Mouse (Mus musculus) heart, embryonic 16.5 days (tissue): ENCODE measurements around the gene St3gal3. TPM values are rescaled to one million over a fixed set of nuclear protein-coding genes. Genes with fewer than 3 reads are reported as not detected.

ENCODE experiments used
- ATAC-seq: fragments of 200-750 bp; cut with Nextera tagmentation; replicated peaks from 2 replicates; pipeline ENCODE4 v1.8.0; 2017; ENCODE audit warnings: moderate number of reproducible peaks; ENCODE audit not compliant: insufficient read depth, low FRiP score; ENCODE audit errors: extremely low read depth
- H3K27ac ChIP-seq: fragments of 300-500 bp; sonication (generic); 2 replicates; pipeline ENCODE4 v1.5.1; 2014; ENCODE audit warnings: mild to moderate bottlenecking, low read length, control low read depth, moderate library complexity
- H3K27me3 ChIP-seq: fragments of 300-500 bp; sonication (generic); 2 replicates; pipeline ENCODE4 v1.6.1; 2014; ENCODE audit warnings: low read length, mixed read lengths; ENCODE audit not compliant: control insufficient read depth, insufficient read depth
- H3K36me3 ChIP-seq: fragments of 300-500 bp; sonication (generic); 2 replicates; pipeline ENCODE4 v1.6.1; 2014; ENCODE audit not compliant: control insufficient read depth, insufficient read depth
- H3K4me1 ChIP-seq: fragments of 300-500 bp; sonication (generic); 2 replicates; pipeline ENCODE4 v1.6.1; 2014; ENCODE audit warnings: low read length, mixed read lengths; ENCODE audit not compliant: control insufficient read depth, insufficient read depth
- H3K4me2 ChIP-seq: fragments of 300-500 bp; sonication (generic); 2 replicates; pipeline ENCODE4 v1.6.1; 2014; ENCODE audit warnings: low read depth, mild to moderate bottlenecking, control low read depth, low read length
- H3K4me3 ChIP-seq: fragments of 300-500 bp; sonication (generic); 2 replicates; pipeline ENCODE4 v1.5.1; 2014; ENCODE audit warnings: mild to moderate bottlenecking, control low read depth, low read length
- H3K9ac ChIP-seq: fragments of 300-500 bp; sonication (generic); 2 replicates; pipeline ENCODE4 v1.6.1; 2014; ENCODE audit warnings: low read length, control low read depth
- H3K9me3 ChIP-seq: fragments of 300-500 bp; sonication (generic); replicated peaks from 2 replicates; pipeline ENCODE4 v1.6.1; 2016; ENCODE audit warnings: low read length; ENCODE audit not compliant: control insufficient read depth
- WGBS: fragments of 180-500 bp; shearing (Covaris S2); extraction: QIAGEN DNeasy Blood & Tissue Kit; methylation state at CpG from one replicate; pipeline ENCODE4 v1.1.7; 2014; 5-methylcytosine and 5-hydroxymethylcytosine counted together
- polyA plus RNA-seq: library from polyadenylated mRNA; unstranded; fragments of >200 nt; fragmentation: Nextera tagmentation; extraction: Ambion mirVana; gene quantifications from 2 replicates; pipeline ENCODE4 v1.2.1, GENCODE M21; 2015

The St3gal3 gene
- polyA plus RNA-seq, 1 experiment from 2014 or later = 7.8 TPM

- Histone ChIP-seq H3K27me3 (no peaks in the 10 kb centered on the region), H3K4me1 (peaks cover 5% of the 10 kb centered on the region), H3K36me3 (peaks cover 4% of the 10 kb centered on the region; the same call in 1 of the 2 replicates), H3K9me3 (peaks cover 5% of the 10 kb centered on the region; the same call in 1 of the 2 replicates), H3K4me2 (no peak overlapping the region), H3K4me3 (no peak overlapping the region), H3K9ac (no peak overlapping the region), H3K27ac (no peak overlapping the region)
- 88% methylated on average over 4 of the region's 4 CpGs for WGBS
- no peak for ATAC-seq
Measured at GRCm38 (mm10) chr4:118074236-118074635, 60.5 kb downstream of the St3gal3 start.

GRCm38 (mm10) chr4:118073128-118073527, 61.6 kb downstream of the St3gal3 start:
- no peaks in the 10 kb centered on the region for H3K27me3 ChIP-seq
- peaks cover 4% of the 10 kb centered on the region; the same call in 1 of the 2 replicates for H3K36me3 ChIP-seq
- peaks cover 5% of the 10 kb centered on the region for H3K4me1 ChIP-seq
- H3K9ac ChIP-seq = no peak overlapping the region
- ATAC-seq = no peak
- no peak overlapping the region for H3K4me2 ChIP-seq
- no peak overlapping the region for H3K4me3 ChIP-seq
- WGBS = 81% methylated on average over 6 of the region's 6 CpGs
- H3K27ac ChIP-seq = no peak overlapping the region
- H3K9me3 ChIP-seq = peaks cover 5% of the 10 kb centered on the region; the same call in 1 of the 2 replicates

- no peak overlapping the region for H3K27ac ChIP-seq
- 64% methylated on average over 7 of the region's 7 CpGs for WGBS
- H3K4me1 ChIP-seq = peaks cover 5% of the 10 kb centered on the region
- H3K4me2 ChIP-seq = no peak overlapping the region
- H3K4me3 ChIP-seq = no peak overlapping the region
- H3K9ac ChIP-seq = no peak overlapping the region
- no peaks in the 10 kb centered on the region for H3K27me3 ChIP-seq
- peaks cover 5% of the 10 kb centered on the region; the same call in 1 of the 2 replicates for H3K9me3 ChIP-seq
- no peak for ATAC-seq
- H3K36me3 ChIP-seq = peaks cover 4% of the 10 kb centered on the region; the same call in 1 of the 2 replicates
Measured at GRCm38 (mm10) chr4:118071891-118072290, 62.8 kb downstream of the St3gal3 start.

GRCm38 (mm10) chr4:118070255-118071234, 64.2 kb downstream of the St3gal3 start:
- H3K27me3 ChIP-seq = no peaks in the 10 kb centered on the region
- peaks cover 5% of the 10 kb centered on the region for H3K4me1 ChIP-seq
- peaks cover 5% of the 10 kb centered on the region; the same call in 1 of the 2 replicates for H3K9me3 ChIP-seq
- peaks cover 4% of the 10 kb centered on the region; the same call in 1 of the 2 replicates for H3K36me3 ChIP-seq
- H3K27ac ChIP-seq = no peak overlapping the region
- H3K4me2 ChIP-seq = no peak overlapping the region
- no peak overlapping the region for H3K4me3 ChIP-seq
- ATAC-seq = no peak
- WGBS = 82% methylated on average over 9 of the region's 9 CpGs
- no peak overlapping the region for H3K9ac ChIP-seq

- Histone ChIP-seq H3K27ac (no peak overlapping the region), H3K4me3 (no peak overlapping the region), H3K4me2 (no peak overlapping the region), H3K27me3 (no peaks in the 10 kb centered on the region), H3K36me3 (no peaks in the 10 kb centered on the region), H3K9me3 (no peaks in the 10 kb centered on the region), H3K4me1 (peaks cover 22% of the 10 kb centered on the region), H3K9ac (no peak overlapping the region)
- 47% methylated on average over 9 of the region's 9 CpGs for WGBS
- ATAC-seq = no peak
Measured at GRCm38 (mm10) chr4:118061809-118062463, 72.8 kb downstream of the St3gal3 start.

- no peak overlapping the region for H3K4me2 ChIP-seq
- H3K4me3 ChIP-seq = no peak overlapping the region
- 77% methylated on average over 13 of the region's 13 CpGs for WGBS
- no peaks in the 10 kb centered on the region for H3K27me3 ChIP-seq
- H3K4me1 ChIP-seq = peaks cover 22% of the 10 kb centered on the region
- H3K27ac ChIP-seq = no peak overlapping the region
- H3K9ac ChIP-seq = no peak overlapping the region
- H3K36me3 ChIP-seq = no peaks in the 10 kb centered on the region
- H3K9me3 ChIP-seq = no peaks in the 10 kb centered on the region
- ATAC-seq = no peak
Measured at GRCm38 (mm10) chr4:118060915-118061530, 73.7 kb downstream of the St3gal3 start.

- H3K4me2 ChIP-seq = no peak overlapping the region
- H3K27ac ChIP-seq = peak overlapping the region; percentile 26
- peaks cover 22% of the 10 kb centered on the region for H3K4me1 ChIP-seq
- no peaks in the 10 kb centered on the region for H3K27me3 ChIP-seq
- H3K9me3 ChIP-seq = no peaks in the 10 kb centered on the region
- ATAC-seq = 0 out of 2 replicates have a peak, but pooled peaks have one; percentile 21
- no peak overlapping the region for H3K4me3 ChIP-seq
- 41% methylated on average over 11 of the region's 11 CpGs for WGBS
- no peaks in the 10 kb centered on the region for H3K36me3 ChIP-seq
- no peak overlapping the region for H3K9ac ChIP-seq
Measured at GRCm38 (mm10) chr4:118059816-118060475, 74.8 kb downstream of the St3gal3 start.

GRCm38 (mm10) chr4:118058116-118058677, 76.5 kb downstream of the St3gal3 start:
- Histone ChIP-seq H3K36me3 (no peaks in the 10 kb centered on the region), H3K4me3 (no peak overlapping the region), H3K27me3 (no peaks in the 10 kb centered on the region), H3K4me2 (no peak overlapping the region), H3K9me3 (no peaks in the 10 kb centered on the region), H3K9ac (no peak overlapping the region), H3K4me1 (peaks cover 22% of the 10 kb centered on the region), H3K27ac (peak overlapping the region; percentile 32; the same call in 1 of the 2 replicates)
- WGBS = 73% methylated on average over 12 of the region's 12 CpGs
- no peak for ATAC-seq
